Mouse (Mus musculus) lung, postnatal 25 days (tissue): Measurements from ENCODE around the gene Kirrel3.

ENCODE experiments used
- DNase-seq: peaks from one replicate; pipeline ENCODE4 v3.0.0; 2022; ENCODE audit warnings: low spot score

Gene Kirrel3

DNA sequence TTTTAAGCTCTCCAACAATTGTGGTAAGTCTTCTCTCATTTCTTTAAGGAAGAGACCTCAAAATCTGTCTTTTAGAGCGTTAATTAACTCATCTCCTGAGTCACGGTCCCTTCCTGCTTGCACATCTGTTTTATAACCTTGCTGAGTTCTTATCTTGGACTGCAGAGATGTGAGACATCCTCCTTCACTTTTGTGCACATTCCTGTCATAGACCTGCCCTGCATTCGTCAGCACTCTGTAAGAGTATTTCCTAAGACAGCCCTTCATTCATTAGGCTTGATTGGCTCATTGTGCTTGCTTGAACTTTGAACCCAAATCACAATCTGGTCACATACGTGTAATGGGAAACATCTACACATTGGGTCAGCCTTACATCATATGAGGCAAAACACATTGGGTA, 114.6 kb downstream of the Kirrel3 start:
- DNase-seq = no peak

DNA sequence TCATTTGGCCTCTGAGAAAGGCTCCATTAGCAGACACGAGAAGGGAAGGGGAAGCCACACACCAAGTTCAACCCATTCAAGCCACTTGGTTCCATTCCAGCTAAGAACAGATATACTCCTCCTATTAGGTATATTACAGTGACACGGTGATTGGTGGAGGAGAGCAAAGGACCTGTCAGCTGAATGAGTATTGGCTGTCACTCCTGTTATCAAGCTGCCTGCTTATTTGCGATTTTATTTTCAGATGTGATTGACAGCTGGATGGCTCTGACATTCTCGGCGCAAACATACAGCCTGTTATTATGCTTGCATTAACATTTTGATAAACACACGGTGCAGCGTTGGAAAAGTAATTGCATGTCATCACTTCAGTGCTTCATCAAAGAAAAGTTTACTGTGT, 118.1 kb downstream of the Kirrel3 start:
- no peak for DNase-seq

DNA sequence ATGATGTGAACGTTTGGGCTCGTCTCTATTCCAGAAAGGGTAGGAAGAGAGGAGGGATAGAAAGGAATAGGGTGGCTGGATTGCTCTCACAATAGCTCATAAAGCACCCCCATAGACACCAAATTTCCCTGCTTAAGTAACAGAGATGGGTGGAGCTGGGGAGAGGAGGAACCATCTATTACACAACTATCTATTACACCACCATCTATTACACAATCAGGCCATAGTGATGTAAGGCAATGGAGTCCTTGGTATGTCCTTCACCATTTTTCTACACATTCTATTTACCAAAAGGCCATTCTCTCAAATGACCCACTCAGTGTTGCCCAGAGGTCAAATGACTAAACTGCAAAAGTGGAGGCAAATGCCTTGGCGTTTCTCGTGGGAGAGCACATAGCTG, 119.2 kb downstream of the Kirrel3 start:
- peak; percentile 16 for DNase-seq

DNA sequence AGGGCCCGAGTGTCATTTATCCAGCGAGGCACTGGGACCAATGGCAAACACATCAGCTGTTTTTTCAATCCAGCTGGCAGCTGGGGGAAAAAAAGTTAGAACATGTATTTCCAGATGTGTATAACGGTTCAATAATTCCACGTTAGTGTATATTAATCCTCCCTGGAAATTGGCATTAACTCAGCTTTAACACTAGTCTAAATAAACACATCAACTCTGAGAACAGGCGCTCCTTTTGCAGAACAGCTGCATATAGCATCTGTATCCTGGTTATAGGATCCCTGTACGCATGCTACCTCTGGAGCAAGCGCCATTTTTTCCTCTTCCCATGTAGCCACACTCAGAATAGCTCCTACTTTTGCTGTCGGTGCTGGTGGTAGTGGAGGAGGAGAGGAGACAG, 119.8 kb downstream of the Kirrel3 start:
- DNase-seq = no peak

DNA sequence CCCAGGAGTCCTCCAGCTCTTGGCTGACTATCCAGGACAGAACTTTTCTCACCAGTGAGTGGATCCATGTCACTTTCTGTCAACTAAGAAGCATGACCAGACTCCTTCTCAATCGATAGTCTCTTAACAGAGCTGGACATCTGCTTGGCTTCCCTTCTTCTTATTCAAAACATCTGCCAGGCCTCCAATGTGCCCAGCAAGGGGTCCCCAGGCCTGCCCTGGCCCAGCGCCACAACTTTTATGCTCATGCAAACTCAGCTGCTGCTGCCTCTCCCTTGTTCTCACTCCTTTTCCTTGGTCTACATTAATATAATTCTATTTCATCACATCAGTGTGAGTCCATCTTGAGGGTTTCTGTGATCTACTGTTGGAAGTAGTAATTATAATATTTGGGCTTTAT, 122.3 kb downstream of the Kirrel3 start:
- no peak for DNase-seq

DNA sequence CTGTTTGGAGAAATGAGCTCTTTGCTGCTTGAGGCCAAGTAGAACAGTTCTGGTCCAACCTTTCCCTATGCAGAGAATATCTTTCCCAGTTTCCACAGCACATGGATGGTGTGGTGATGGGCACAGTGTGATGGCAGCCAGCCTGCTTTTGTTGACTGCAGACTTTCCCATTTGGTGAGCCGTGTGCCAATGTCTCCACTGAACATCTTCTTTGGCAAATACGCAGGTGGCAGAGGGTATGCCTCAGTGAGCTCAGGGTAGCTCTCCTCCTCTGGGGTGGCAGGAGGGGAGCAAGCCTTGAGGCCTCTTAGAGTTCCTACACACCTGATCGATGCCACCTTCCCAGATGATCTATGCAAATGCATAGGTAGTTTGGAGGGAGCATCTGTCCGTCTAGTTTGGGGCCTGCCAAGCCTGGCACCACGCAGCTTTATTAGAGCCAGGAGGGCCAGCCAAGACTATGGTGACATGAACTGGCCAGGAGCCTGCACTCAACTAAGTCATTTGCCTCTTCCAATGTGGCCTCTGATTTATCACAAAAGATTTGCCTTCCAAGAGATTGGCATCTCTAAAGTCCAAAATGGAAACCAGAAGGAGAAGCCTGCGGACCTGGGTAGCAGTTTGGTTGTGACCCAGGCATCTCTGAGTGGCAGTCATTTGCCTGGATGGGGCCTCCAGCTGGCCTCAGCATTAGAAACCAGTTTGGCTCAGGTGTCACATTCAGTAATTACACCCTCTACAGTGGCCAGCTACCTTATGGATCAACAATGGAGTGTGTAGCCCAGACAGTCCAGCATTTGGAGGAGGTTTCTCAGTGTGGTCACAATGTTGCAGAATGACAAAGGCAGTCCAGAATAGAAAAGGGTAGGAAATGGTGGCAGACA, 127.4 kb downstream of the Kirrel3 start:
- no peak for DNase-seq

DNA sequence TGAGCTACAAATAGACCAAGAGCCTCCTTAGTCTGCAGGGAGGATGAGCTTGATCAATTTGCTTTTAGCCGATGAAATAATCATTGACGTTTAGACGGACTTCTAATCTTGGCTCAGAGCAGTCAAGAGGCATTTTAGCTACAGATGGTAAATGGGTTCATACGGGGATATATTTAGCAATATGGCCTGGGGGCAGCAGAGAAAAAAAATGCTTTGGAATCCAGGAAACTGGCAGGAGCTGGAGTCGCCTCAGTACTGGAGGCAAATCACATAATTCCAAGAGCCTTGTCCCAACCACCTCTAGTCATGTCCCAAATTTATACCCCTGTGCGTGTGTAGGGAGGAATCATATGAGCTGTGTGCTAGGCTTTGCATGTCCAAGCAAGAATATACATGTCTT, 132.4 kb downstream of the Kirrel3 start:
- no peak for DNase-seq

DNA sequence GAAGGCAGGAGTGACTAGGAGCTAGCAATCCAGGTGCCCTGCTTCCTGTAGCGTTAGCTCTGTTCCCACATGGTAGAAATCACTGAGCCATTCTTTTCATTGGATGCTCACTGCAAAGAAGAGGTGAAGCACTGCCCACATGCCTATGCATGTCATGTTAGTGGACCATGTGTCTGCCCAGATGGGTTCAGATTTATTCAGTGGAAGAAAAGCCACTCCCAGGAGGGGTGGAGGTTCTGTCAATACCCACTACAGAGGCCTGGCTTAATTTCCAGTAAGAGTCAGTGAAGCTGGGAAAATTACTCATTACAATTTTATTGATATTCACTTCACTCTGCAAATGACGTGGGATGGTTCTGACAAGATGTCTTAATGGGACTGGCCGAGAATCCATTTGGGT, 134.2 kb downstream of the Kirrel3 start:
- no peak for DNase-seq

DNA sequence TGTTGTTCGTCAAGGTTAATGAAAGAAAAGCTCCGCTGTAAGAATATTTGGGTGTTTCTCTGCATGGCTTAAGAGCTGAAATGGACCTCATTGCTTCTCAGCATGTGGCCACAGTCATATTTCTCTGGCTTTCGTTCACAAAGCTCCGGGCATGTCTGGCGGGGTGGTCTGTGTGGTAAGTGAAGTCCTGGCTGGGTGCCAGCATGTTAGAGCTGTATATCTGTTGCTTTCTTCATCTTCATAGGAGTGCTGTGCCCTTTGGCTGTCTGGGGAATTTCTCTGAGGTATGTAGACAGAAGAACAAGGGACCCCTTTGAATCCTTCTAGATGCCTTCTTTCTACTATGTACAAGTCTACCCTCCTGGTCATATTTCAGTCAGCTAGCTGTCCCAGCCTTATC, 137.8 kb downstream of the Kirrel3 start:
- DNase-seq = no peak

DNA sequence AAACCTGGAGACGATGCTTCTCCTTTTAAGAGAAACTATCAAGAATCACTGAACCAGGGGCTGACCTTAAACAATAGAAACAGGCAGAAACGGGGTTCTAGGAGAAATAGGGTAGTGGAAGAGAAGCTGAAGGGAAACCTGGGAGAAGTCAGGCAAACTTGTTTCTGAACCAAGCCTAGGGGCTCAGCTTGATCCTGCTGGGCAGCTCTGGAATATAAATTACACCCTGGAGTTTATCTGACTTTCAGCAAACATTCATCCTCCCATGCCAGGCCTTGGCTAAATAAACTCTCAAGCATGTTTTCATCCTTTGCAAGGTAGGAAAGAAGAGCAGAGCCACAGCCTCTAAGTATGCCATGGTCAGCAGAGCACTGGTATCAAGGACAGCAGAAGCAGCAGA, 138.3 kb downstream of the Kirrel3 start:
- no peak for DNase-seq

DNA sequence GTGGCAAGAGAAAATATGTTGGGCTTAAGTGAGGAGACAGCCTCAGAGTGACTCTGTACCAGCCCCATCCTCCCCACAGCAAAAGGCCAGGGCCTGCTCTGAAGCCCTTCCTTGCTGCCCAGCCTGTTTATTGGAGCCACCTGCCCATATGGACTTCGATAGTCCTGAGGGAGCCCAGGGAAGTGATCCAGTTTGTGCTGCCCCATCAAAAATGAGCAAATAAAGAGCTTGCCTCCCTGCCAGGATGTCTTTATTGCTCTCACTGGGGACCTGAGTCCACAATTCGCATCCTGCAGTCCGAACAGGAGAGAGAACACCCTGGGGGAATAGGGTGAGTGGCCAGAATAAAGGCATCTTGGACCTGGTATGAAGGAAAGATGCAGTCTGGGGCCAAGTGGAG, 143.1 kb downstream of the Kirrel3 start:
- no peak for DNase-seq

DNA sequence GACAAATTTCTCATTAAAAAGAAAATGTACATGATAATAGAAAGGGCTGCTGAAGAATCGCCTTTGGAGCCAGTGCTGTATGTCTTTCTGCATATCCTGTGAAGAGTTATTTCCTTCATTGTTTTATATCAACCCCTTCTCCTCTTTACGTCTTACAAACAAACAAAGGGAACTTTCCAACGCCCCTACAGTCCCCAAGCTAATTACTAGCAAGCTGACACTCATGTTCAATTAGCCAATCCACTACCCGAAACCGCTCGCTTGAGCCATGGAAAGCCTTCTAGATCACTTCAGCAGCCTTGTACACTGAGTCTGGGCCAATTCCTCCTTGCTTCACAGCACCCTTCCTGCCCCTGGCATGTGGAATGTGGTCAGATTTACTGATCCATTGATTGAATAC, 150.0 kb downstream of the Kirrel3 start:
- DNase-seq = no peak

DNA sequence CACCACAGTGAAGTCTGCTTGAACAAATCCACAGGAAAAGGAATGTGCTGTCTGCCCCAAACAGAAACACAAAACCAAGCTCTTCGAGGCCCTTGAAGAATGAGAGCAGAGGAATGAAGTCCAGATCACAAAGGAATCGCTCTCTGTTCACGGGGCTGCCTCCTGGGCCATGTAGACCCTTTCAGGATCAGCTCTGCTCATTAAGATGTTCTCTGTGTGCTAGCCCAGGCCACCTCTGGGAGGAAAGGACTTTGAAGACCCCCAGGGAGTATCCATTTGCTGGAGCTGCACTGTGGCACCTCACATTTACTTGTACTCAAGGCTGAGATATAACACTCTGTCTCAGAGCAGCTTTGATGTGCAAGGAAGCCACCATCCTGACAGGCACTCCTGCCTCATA, 158.2 kb downstream of the Kirrel3 start:
- no peak for DNase-seq

DNA sequence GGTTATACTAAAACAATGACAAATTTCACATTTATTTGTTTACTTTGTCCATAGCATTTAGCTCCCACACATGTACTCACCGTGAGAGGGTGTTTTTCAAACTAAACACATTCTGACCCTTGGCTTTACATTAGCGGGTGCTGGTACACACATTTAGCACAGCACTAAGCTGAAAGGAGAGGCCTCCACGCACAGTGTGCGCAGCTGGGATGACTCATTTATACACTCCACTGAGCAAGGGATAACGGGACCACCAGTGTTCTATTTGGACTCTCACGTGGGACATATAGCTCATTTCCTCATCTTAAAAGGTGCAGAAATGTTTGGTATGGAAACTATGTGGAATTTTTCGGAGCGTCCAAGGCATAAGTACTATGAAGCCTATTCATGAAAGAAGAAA, 158.7 kb downstream of the Kirrel3 start:
- DNase-seq = no peak

DNA sequence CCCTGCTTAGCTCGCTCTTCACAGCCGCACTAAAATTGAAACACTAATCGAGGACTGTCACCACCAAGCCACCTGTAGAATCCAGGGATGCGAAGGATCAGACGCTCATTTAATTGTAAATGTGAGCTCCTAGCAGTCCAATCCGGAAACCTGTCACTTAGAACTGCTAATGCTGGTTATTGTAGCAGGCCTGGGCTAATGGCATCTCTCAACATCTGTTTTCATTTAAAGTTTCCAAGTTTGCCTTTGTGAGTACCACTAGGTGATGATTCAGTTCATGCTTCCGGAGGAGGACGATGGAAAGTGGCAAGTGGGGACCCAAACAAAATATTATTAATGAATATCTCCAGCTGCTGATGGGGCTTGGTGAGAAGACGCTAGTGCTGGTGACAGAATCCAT, 161.1 kb downstream of the Kirrel3 start:
- DNase-seq = no peak

DNA sequence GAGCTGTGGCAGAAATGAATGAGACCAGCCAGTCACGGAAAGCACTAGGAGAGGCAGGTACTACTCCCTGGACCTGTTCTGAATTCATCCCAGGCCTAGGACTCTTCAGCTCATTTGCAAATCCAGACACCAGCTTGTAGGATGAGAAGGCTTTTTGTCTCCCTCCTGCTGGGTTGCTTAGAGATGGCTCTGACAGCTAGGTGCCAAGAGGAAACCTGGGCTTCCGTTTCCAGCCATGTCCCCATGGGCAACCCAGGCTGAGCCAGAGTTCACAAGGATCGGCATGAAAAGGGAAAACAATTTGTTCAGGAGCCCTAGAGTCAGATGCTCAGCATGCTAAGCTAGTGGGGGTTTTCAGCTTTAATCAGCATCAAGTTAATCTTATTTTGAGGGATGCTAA, 166.6 kb downstream of the Kirrel3 start:
- no peak for DNase-seq

DNA sequence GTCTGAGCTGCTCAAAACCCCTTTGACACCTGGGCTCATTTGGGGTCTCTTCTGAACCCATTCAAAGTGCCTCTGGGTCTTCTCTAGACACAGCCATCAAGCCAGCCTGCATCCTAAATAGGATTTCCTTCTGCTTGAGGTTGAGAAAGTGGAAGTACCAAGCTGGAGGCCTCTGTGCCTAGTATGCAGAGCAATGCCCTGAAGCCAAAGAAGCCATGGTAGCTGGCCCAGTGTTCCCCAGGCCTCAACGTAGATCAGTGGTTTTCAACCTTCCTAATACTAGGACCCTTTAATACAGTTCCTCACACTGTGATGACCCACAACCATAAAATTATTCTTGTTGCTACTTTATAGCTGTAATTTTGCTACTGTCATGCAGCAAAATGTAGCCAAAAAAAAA, 167.4 kb downstream of the Kirrel3 start:
- no peak for DNase-seq

DNA sequence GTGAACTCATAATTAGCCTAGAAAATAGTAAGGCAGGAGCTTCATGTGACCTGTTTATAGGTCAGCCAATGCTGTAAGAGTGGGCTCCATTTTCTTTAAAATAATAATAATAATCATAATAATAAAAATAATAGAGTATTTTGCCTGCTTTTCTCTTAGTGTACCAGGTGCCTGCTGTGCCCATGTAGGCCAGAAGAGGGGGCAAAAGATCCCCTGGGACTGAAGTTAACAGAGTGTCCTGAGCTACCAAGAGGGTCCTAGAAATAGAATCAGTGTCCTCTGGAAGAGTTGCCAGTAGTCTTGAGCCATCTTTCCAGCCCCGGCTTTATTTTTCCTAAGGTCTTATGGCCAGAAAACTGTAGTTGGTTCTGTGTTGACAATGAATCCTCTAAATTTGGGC, 174.9 kb downstream of the Kirrel3 start:
- DNase-seq = no peak

DNA sequence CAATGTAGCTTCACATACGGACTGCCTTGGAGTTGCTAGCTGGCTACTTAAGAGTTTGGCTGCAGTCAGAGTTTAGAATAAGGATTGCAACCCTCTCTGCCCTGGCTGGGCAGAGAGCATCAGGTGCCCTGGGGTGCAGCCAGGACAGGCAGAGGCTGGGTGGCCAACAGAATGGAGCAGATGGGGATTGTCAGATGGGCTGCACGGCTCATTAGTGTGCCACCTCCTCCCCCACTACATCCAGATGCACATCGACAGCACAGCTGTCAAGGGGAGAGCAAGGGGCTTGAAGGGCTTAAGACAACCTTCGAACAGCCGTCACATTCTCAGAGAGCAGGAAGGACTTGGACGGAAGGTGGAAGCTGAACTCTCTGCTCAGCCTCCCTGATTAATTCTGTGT, 177.7 kb downstream of the Kirrel3 start:
- DNase-seq = no peak

DNA sequence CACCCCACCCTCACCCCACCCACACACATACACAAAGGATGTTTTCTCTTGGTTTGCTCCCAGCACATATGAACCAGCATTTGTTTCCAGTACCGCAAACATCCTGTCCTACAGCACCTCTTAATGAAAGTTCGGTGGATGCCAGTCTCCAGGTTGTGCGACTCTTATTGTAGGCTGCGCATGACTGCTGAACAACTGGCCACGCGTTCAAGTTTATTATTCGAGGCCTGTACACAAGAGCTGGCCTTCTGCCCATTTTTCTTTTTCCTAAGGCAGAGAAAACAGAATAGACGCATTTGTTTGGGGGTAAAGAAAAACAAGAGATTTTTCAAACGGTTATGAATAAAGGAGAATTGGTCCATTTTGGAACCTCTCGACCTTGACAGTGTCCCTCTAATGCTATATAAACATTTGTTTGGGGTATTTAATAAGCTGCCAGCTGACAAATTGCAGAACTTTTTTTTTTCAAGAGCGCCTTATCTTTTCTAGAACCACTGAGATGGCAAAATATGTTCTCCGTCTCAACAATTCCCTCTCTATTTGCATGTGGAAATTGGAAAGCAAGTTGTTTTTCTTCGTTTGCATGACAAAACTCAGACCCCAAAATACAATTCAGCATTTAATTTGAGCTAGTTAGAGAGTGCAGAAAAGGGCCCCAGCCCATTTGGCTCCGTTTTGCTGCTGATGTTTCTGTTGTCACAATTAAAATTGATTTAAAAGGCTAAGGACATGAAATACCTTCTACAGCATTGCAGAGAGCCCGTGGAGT, 179.9 kb downstream of the Kirrel3 start:
- no peak for DNase-seq

DNA sequence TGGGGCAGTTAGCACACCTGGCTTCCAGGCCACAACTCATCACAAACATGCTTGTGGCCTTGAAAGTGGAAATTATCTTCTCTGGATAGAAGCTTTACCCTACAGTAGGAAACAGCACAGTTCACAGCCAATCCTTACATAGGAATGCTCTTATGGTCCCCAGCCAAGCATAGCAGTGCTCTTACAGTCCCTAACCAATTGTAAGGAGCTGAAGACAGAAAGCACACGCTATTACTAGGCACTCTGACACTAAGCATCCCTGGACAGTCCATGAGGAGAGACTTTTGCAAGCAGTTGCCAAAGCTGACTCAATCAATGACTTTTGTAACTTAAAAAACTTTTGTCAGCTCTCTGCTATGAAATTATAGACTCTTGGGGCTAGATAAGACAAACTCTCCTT, 181.5 kb downstream of the Kirrel3 start:
- DNase-seq = no peak

DNA sequence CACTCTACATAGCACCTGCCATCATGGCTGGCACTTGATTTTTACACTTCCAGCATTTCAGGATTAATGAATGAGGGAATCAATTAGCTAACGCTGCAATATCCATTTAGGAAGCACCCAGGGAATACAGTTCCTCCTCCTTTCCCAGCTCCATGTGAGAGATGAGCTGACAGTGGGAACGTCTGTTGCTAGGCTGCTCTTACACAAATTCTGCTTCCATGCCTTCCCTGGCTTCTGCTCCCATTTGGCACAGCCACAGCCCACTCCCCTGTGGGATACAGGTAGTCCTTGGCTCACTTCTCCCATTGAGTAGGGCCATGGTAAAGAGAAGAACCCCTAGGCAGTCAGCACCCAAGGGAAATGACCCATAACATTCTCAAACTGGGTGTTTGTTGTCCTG, 185.2 kb downstream of the Kirrel3 start:
- DNase-seq = no peak

DNA sequence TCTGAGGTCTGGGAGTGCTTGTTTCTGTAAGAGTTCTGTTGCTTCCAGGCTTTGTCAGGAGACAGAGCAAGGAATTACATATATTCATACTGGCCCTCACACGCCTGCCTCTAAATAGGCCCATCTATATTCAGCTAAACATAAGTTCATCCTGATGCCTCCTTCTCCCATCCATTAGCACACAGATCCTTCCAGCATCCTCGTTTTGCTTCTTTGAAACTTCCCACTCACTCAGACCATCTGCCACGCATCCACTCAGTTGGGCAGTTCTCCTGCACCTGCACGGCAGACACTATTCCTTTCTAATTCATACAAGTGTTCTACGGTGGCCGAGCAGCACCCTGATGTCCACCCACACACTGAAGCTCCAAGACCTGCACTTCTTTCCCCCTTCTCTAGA, 201.1 kb downstream of the Kirrel3 start:
- DNase-seq = no peak

DNA sequence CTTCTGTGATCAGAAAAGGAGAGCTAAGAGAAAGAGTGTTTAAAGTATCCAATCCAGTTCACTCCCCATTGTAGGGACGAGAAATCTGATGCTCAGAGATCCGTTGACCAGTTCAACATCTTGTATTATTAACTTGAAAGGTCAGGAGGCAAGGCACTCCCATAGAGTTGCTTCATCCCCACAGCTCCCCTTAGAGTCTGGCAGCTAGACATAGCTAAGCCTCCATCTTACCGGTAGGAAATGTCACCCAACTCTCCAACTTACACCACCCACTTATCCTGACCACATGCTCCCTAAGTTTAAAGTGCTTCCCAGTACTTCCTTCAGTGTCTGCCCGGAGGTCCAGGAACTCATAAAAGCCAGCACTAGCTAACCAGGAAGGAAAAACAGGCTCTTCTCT, 202.7 kb downstream of the Kirrel3 start:
- DNase-seq = peak; percentile 29
